Mouse (Mus musculus) effector memory CD4-positive, alpha-beta T cell, adult 5 months (primary cell): ENCODE results near the gene Gm5105. TPM values are rescaled to one million over a fixed set of nuclear protein-coding genes. Genes with fewer than 3 reads are reported as not detected.

ENCODE experiments used
- polyA plus RNA-seq: library from polyadenylated mRNA; unstranded; fragments of 100-300 nt; shearing (Covaris generic); gene quantifications from one replicate; pipeline ENCODE4 v1.2.1, GENCODE M21; 2017

The Gm5105 gene
- not detected for polyA plus RNA-seq

DNA sequence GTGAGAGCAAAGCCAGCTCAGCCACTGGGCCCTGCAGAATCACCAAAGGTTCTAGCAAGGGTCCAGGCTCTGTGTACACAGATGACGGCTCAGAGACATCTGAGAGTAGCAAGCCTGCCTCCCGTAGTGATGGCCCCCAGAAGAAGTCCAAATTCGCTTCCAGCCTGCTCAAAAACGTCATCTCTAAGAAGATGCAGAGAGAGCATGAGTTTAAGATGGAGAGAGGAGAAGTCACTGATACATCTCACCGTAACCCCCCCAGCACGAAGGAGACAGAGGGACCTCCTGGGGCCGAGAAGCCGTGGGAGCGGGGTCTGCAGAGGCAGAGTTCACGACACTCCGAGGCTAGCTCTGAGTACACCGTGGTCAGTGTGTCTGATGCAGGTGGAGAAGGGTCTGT, at the start of gene Gm5105:
Gene Gm5105 (minus strand): TSS at position 101 of the 400 bp plus-strand sequence.

GRCm38 (mm10) chr3:138064732-138065645, 2.2 kb downstream of the Gm5105 start, which contains the start of gene 1110002E22Rik:
Gene 1110002E22Rik (plus strand): TSS chr3:138065052.

Other genes starting within 250 kb of the Gm5105 start
- 1,347 TPM for gene H2afz, start 202.9 kb downstream of the Gm5105 start, polyA plus RNA-seq
- gene Dnajb14, start 199.7 kb downstream of the Gm5105 start, polyA plus RNA-seq: 9.4 TPM
- 74.6 TPM for gene Lamtor3, start 148.9 kb downstream of the Gm5105 start, polyA plus RNA-seq
- gene Dapp1, start 85.8 kb downstream of the Gm5105 start, polyA plus RNA-seq: 91.9 TPM
- gene 1110002E22Rik, start 2.3 kb downstream of the Gm5105 start, polyA plus RNA-seq: not detected
- gene Trmt10a, start 76.1 kb upstream of the Gm5105 start, polyA plus RNA-seq: 8.6 TPM
- 3.1 TPM for gene Mttp, start 77.6 kb upstream of the Gm5105 start, polyA plus RNA-seq
- not detected for gene 4930579F01Rik, start 126.4 kb upstream of the Gm5105 start, polyA plus RNA-seq
- not detected for gene Adh7, start 150.4 kb upstream of the Gm5105 start, polyA plus RNA-seq
- gene Adh1, start 193.6 kb upstream of the Gm5105 start, polyA plus RNA-seq: 2.4 TPM
- not detected for gene Adh6a, start 245.9 kb upstream of the Gm5105 start, polyA plus RNA-seq